Mouse (Mus musculus): ENCODE measurements at regions not wholly inside any gene's neighbourhood (a gene's known extent, or its start where the extent isn't known, plus 50 kb on each side); places are given as distances from the start of the nearest gene placed in this dataset.

DNA sequence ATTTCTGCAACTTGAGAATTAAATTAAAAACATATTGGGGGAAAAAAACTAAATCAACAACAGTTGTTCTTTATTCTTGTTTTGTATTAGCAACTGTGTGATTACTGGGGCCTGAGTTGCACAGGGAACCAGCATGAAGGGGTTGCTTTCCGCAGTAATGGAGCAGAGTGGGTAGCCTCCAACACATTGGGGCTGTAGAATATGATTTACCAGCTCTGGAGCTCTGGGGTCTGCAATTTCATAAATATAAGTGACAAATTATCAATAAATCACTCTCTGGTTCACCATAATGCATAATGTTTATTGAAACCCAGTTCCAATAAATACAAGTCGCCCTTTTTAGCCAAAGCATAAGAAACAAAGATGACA, 209.4 kb upstream of the Hand2 start:
- ATAC-seq (replicated peaks; ENCODE audit: low FRiP score, low read depth), result no peak

DNA sequence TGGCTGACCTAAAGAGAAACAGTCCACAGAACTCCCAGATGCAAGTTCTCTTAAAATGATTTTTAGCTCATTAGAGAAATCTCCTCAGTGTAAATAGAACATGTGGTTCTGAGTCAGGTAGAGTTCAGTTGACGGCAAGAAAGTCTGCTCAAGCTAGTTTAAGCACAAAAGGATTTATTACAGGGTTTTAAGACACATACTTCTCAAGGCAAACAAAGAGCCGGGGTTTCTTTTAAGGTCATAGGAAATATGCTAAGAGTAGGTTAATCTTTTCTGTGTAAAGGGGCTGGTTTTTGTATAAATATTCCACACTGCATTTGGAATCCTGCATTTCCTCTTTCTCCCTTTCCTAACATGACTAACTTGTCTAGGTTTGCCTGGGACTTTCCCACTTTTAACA, 206.9 kb upstream of the Hand2 start:
- Histone ChIP-seq H3K27ac (no peak overlapping the region), H3K36me3 (ENCODE audit: insufficient read depth, low read length) (no peaks in the 10 kb centered on the region), H3K4me1 (replicated peaks; ENCODE audit: insufficient read depth, low read length) (no peaks in the 10 kb centered on the region), H3K4me3 (replicated peaks; ENCODE audit: low read depth, low read length) (no peak overlapping the region), H3K4me2 (ENCODE audit: low read length) (no peak overlapping the region), H3K27me3 (ENCODE audit: insufficient read depth, low read length) (no peaks in the 10 kb centered on the region), H3K9me3 (replicated peaks; ENCODE audit: low read length) (no peaks in the 10 kb centered on the region), H3K9ac (ENCODE audit: low read depth, low read length) (no peak overlapping the region)
- no peak for ATAC-seq (replicated peaks; ENCODE audit: low FRiP score, low read depth)
- no peak for TF ChIP-seq CTCF (IDR thresholded peaks at IDR 0.05; ENCODE audit: low read depth)
- 34% methylated on average over 2 of the region's 2 CpGs for WGBS
- DNase-seq (ENCODE audit: low spot score), result peak; percentile 61

More for the DNA sequence above, 209.4 kb upstream of the Hand2 start:
- H3K9ac ChIP-seq (ENCODE audit: low read depth, low read length), result no peak overlapping the region
- no peaks in the 10 kb centered on the region for H3K4me1 ChIP-seq (replicated peaks; ENCODE audit: insufficient read depth, low read length)
- H3K9me3 ChIP-seq (replicated peaks; ENCODE audit: low read length), result no peaks in the 10 kb centered on the region
- H3K4me3 ChIP-seq (replicated peaks; ENCODE audit: low read depth, low read length), result no peak overlapping the region
- no peak overlapping the region for H3K27ac ChIP-seq
- no peaks in the 10 kb centered on the region for H3K36me3 ChIP-seq (ENCODE audit: insufficient read depth, low read length)
- H3K4me2 ChIP-seq (ENCODE audit: low read length), result no peak overlapping the region
- peak; percentile 8 for DNase-seq (ENCODE audit: low spot score)
- H3K27me3 ChIP-seq (ENCODE audit: insufficient read depth, low read length), result no peaks in the 10 kb centered on the region
- TF ChIP-seq CTCF (IDR thresholded peaks at IDR 0.05; ENCODE audit: low read depth), result no peak
- 56% methylated on average over 2 of the region's 2 CpGs for WGBS

DNA sequence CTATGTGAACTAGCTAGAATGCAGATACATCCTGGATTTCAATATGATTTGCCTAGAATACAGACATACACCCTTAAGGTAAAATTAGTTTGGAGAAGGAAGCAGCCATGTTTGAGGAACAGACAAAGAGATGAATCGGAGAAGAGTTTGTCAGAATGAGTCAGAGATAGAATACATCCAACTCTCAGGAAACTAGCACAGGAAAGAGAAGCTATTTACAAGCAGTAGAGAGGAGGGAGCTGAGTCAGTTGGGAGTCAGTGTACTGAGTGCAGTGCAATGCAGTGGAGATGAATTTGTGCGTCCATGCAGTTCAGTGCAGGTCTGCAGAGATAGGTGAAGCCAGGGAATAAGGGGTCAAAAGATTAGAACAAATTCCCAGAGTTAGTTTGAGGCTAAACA, 205.5 kb upstream of the Hand2 start:
- Histone ChIP-seq H3K4me3 (replicated peaks; ENCODE audit: low read depth, low read length) (no peak overlapping the region), H3K27ac (no peak overlapping the region), H3K9ac (ENCODE audit: low read depth, low read length) (no peak overlapping the region), H3K27me3 (ENCODE audit: insufficient read depth, low read length) (no peaks in the 10 kb centered on the region), H3K4me1 (replicated peaks; ENCODE audit: insufficient read depth, low read length) (no peaks in the 10 kb centered on the region), H3K9me3 (replicated peaks; ENCODE audit: low read length) (no peaks in the 10 kb centered on the region), H3K36me3 (ENCODE audit: insufficient read depth, low read length) (no peaks in the 10 kb centered on the region), H3K4me2 (ENCODE audit: low read length) (no peak overlapping the region)
- 89% methylated on average over 2 of the region's 2 CpGs for WGBS
- ATAC-seq (replicated peaks; ENCODE audit: low FRiP score, low read depth) (no peak), DNase-seq (ENCODE audit: low spot score) (no peak)
- no peak for TF ChIP-seq CTCF (IDR thresholded peaks at IDR 0.05; ENCODE audit: low read depth)

DNA sequence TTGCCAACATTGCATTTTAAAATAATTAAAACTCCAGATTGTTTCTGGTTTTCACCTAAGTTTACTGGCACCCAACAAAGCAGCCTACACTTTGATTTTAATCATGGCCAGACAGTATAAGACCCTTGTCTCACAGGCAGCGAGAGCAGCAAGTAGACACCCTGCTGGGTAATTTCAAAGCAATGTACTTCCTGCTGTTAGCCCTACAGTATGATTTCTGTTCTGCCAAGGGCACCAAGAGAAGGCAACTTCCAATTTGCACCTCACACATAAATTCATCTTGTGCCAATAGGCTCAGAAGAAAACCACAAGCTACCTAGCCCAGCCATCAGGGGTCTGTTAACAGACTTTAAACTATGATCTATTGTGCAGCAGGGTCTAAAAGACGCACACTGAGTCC, 186.7 kb upstream of the Hand2 start:
- TF ChIP-seq CTCF (IDR thresholded peaks at IDR 0.05; ENCODE audit: low read depth), result no peak
- Histone ChIP-seq H3K9me3 (replicated peaks; ENCODE audit: low read length) (no peaks in the 10 kb centered on the region), H3K4me3 (replicated peaks; ENCODE audit: low read depth, low read length) (no peak overlapping the region), H3K4me1 (replicated peaks; ENCODE audit: insufficient read depth, low read length) (no peaks in the 10 kb centered on the region), H3K36me3 (ENCODE audit: insufficient read depth, low read length) (no peaks in the 10 kb centered on the region), H3K4me2 (ENCODE audit: low read length) (no peak overlapping the region), H3K27me3 (ENCODE audit: insufficient read depth, low read length) (no peaks in the 10 kb centered on the region), H3K27ac (no peak overlapping the region), H3K9ac (ENCODE audit: low read depth, low read length) (no peak overlapping the region)
- DNase-seq (ENCODE audit: low spot score), result no peak
- ATAC-seq (replicated peaks; ENCODE audit: low FRiP score, low read depth), result no peak
- 48% methylated on average over 2 of the region's 2 CpGs for WGBS

DNA sequence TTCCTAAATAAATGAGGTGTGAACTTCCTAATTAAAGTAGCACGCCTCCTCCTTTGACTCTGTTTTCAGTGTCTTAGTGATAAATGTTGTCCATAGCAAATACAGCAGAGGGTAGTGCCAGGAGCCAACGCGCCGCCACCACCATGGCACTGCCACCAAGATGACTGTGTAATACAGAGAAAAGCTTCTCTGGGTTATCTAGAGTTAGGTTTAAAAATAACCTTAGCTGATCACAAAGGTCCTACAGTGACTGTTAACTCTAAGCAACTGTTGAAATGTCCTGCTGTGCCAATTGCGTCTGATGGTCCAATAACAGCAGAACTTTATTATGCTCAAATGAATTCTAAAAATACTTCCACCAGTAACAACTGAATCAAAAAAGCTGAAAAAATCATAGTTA, 186.1 kb upstream of the Hand2 start:
- Histone ChIP-seq H3K27me3 (ENCODE audit: insufficient read depth, low read length) (no peaks in the 10 kb centered on the region), H3K36me3 (ENCODE audit: insufficient read depth, low read length) (no peaks in the 10 kb centered on the region), H3K9me3 (replicated peaks; ENCODE audit: low read length) (no peaks in the 10 kb centered on the region), H3K4me3 (replicated peaks; ENCODE audit: low read depth, low read length) (no peak overlapping the region), H3K4me2 (ENCODE audit: low read length) (no peak overlapping the region), H3K9ac (ENCODE audit: low read depth, low read length) (no peak overlapping the region), H3K27ac (no peak overlapping the region), H3K4me1 (replicated peaks; ENCODE audit: insufficient read depth, low read length) (no peaks in the 10 kb centered on the region)
- 60% methylated on average over 5 of the region's 5 CpGs for WGBS
- TF ChIP-seq CTCF (IDR thresholded peaks at IDR 0.05; ENCODE audit: low read depth), result no peak
- ATAC-seq (replicated peaks; ENCODE audit: low FRiP score, low read depth) (no peak), DNase-seq (ENCODE audit: low spot score) (no peak)

DNA sequence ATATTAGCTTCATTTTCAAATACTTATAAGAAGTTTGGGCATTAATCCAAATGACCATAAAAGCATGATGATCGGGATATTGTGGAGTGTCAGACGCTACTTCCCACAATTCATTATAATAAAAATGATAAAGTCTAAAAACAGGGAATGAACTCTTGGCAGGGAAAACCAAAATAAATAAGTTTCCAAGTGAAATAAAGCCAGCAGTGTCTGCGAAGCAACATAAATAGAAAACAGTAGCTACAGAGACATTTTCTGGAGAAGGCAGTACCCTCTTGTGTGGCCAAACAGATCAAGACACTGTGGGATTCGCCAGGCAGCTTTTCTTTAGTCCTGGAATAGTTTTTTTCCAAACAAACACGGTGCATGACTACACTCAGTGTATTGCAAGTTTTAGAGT, 172.7 kb upstream of the Hand2 start:
- H3K27ac ChIP-seq, result no peak overlapping the region
- no peaks in the 10 kb centered on the region for H3K4me1 ChIP-seq (replicated peaks; ENCODE audit: insufficient read depth, low read length)
- no peak overlapping the region for H3K4me3 ChIP-seq (replicated peaks; ENCODE audit: low read depth, low read length)
- no peaks in the 10 kb centered on the region for H3K36me3 ChIP-seq (ENCODE audit: insufficient read depth, low read length)
- no peaks in the 10 kb centered on the region for H3K27me3 ChIP-seq (ENCODE audit: insufficient read depth, low read length)
- peak; percentile 53 for DNase-seq (ENCODE audit: low spot score)
- no peak overlapping the region for H3K9ac ChIP-seq (ENCODE audit: low read depth, low read length)
- H3K9me3 ChIP-seq (replicated peaks; ENCODE audit: low read length), result no peaks in the 10 kb centered on the region
- H3K4me2 ChIP-seq (ENCODE audit: low read length), result no peak overlapping the region
- whole genome bisulfite sequencing, result 51% methylated on average over 5 of the region's 5 CpGs
- no peak for ATAC-seq (replicated peaks; ENCODE audit: low FRiP score, low read depth)
- no peak for TF ChIP-seq CTCF (IDR thresholded peaks at IDR 0.05; ENCODE audit: low read depth)

DNA sequence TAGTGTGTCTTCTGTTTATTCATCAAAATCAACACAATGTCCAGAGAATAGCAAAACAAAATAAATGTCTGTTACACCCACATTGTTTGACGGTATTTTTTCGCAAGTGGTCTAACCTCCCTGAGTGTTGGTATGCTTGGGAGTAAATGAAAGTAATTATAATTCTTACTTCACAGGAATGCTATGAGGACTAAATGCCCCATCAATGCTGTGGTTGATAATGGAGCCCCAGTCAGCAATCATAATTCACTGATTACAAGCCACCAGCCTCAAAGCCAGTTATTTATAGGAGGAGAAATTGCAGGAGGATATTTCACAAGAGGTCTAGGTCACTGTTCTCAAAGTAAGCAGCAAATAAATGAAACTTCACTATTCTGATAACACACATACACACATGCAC, 129.6 kb upstream of the Hand2 start:
- Histone ChIP-seq H3K36me3 (ENCODE audit: insufficient read depth, low read length) (no peaks in the 10 kb centered on the region), H3K4me3 (replicated peaks; ENCODE audit: low read depth, low read length) (no peak overlapping the region), H3K4me2 (ENCODE audit: low read length) (no peak overlapping the region), H3K9ac (ENCODE audit: low read depth, low read length) (no peak overlapping the region), H3K27ac (no peak overlapping the region), H3K9me3 (replicated peaks; ENCODE audit: low read length) (no peaks in the 10 kb centered on the region), H3K4me1 (replicated peaks; ENCODE audit: insufficient read depth, low read length) (no peaks in the 10 kb centered on the region), H3K27me3 (ENCODE audit: insufficient read depth, low read length) (no peaks in the 10 kb centered on the region)
- TF ChIP-seq CTCF (IDR thresholded peaks at IDR 0.05; ENCODE audit: low read depth), result no peak
- 62% methylated on average over 2 of the region's 2 CpGs for WGBS
- ATAC-seq (replicated peaks; ENCODE audit: low FRiP score, low read depth), result no peak
- no peak for DNase-seq (ENCODE audit: low spot score)
